Mouse (Mus musculus) heart, embryonic 16.5 days (tissue): ENCODE measurements around the gene Hmox2. TPM values are rescaled to one million over a fixed set of nuclear protein-coding genes. Genes with fewer than 3 reads are reported as not detected.

Source experiments
- ATAC-seq: fragments of 200-750 bp; cut with Nextera tagmentation; replicated peaks from 2 replicates; pipeline ENCODE4 v1.8.0; 2017; ENCODE audit warnings: moderate number of reproducible peaks; ENCODE audit not compliant: insufficient read depth, low FRiP score; ENCODE audit errors: extremely low read depth
- H3K27ac ChIP-seq: fragments of 300-500 bp; sonication (generic); 2 replicates; pipeline ENCODE4 v1.5.1; 2014; ENCODE audit warnings: mild to moderate bottlenecking, low read length, control low read depth, moderate library complexity
- H3K27me3 ChIP-seq: fragments of 300-500 bp; sonication (generic); 2 replicates; pipeline ENCODE4 v1.6.1; 2014; ENCODE audit warnings: low read length, mixed read lengths; ENCODE audit not compliant: control insufficient read depth, insufficient read depth
- H3K36me3 ChIP-seq: fragments of 300-500 bp; sonication (generic); 2 replicates; pipeline ENCODE4 v1.6.1; 2014; ENCODE audit not compliant: control insufficient read depth, insufficient read depth
- H3K4me1 ChIP-seq: fragments of 300-500 bp; sonication (generic); 2 replicates; pipeline ENCODE4 v1.6.1; 2014; ENCODE audit warnings: low read length, mixed read lengths; ENCODE audit not compliant: control insufficient read depth, insufficient read depth
- H3K4me2 ChIP-seq: fragments of 300-500 bp; sonication (generic); 2 replicates; pipeline ENCODE4 v1.6.1; 2014; ENCODE audit warnings: low read depth, mild to moderate bottlenecking, control low read depth, low read length
- H3K4me3 ChIP-seq: fragments of 300-500 bp; sonication (generic); 2 replicates; pipeline ENCODE4 v1.5.1; 2014; ENCODE audit warnings: mild to moderate bottlenecking, control low read depth, low read length
- H3K9ac ChIP-seq: fragments of 300-500 bp; sonication (generic); 2 replicates; pipeline ENCODE4 v1.6.1; 2014; ENCODE audit warnings: low read length, control low read depth
- H3K9me3 ChIP-seq: fragments of 300-500 bp; sonication (generic); replicated peaks from 2 replicates; pipeline ENCODE4 v1.6.1; 2016; ENCODE audit warnings: low read length; ENCODE audit not compliant: control insufficient read depth
- WGBS: fragments of 180-500 bp; shearing (Covaris S2); extraction: QIAGEN DNeasy Blood & Tissue Kit; methylation state at CpG from one replicate; pipeline ENCODE4 v1.1.7; 2014; 5-methylcytosine and 5-hydroxymethylcytosine counted together
- polyA plus RNA-seq: library from polyadenylated mRNA; unstranded; fragments of >200 nt; fragmentation: Nextera tagmentation; extraction: Ambion mirVana; gene quantifications from 2 replicates; pipeline ENCODE4 v1.2.1, GENCODE M21; 2015

Hmox2 gene
- polyA plus RNA-seq, 1 experiment from 2014 or later = 101 TPM

DNA sequence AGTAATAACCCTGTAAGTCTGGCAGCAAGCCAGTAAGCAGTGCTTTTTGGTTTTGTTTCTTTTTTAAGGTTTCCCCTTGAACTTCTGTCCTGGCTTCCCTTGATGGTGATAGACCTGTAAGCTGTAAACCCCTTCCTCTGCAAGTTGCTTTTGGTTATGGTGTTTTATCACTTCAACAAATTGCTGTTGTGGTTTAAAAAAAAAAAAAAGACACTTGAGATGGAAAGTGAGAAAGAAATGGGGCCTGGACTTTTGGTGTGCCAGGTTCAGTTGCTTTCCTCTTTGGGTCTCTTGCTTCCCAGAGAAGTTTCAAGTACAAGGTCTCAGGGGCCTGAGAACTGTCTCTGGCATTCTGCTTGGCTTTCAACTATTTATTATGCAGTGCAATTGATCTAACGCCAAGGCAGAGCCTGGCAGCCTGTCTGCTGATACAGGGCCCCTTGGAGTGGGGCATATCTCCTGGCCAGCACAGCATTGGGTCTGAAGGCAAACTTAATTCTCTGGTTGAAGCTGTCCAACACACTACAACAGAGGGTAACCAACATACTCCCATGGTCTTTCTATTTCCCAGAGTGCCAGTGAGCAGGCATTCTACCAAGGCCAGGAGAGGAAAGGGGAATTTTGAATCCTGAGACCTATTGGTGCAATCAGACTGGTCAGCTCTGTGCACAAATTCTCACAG lies 47.3 kb downstream of the Hmox2 start:
- WGBS = 6% methylated on average over 1 of the region's 1 CpGs
- peaks cover 27% of the 10 kb centered on the region for H3K36me3 ChIP-seq
- H3K4me1 ChIP-seq = peaks cover 28% of the 10 kb centered on the region
- ATAC-seq = no peak
- H3K4me3 ChIP-seq = no peak overlapping the region
- H3K9me3 ChIP-seq = no peaks in the 10 kb centered on the region
- H3K4me2 ChIP-seq = peak overlapping the region; percentile 6; the same call in 1 of the 2 replicates
- H3K27ac ChIP-seq = peak overlapping the region; percentile 71
- peak overlapping the region; percentile 14; the same call in 1 of the 2 replicates for H3K9ac ChIP-seq
- no peaks in the 10 kb centered on the region for H3K27me3 ChIP-seq

DNA sequence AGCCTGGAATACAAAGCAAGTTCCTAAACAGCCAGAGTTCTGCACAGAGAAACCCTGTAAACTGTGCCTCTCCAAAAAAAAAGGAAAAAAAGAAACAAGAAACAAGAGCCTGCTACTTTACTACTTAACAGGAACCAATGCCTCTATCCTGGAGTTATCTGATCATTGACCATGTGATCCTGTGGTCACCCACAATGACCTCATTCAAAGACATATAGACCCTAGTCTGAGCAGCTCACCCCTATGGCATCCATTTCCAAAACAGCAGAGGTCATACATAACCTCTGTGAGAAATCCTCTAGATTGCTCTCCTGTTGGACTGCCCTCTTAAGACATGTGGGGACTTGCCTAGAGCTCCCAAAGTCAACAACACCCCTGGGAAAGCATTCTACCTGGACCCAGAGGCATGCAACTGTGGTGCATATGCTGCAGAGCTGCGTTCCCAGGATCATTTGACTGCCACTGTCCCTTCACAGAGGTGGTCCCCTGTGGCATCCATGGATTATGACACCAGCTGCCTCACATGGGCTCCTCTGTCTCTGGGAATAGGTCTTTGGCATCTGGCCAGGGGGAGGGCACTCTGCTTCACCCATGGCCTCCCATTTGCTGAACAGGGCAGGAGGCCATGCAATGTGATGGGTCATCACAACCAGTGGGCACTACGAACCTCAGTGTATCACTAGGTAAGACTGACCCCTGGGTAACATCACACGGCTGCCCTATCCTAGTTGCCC lies 51.2 kb downstream of the Hmox2 start:
- no peaks in the 10 kb centered on the region for H3K27me3 ChIP-seq
- 83% methylated on average over 3 of the region's 3 CpGs for WGBS
- no peak overlapping the region for H3K4me3 ChIP-seq
- H3K9me3 ChIP-seq = no peaks in the 10 kb centered on the region
- no peak for ATAC-seq
- peaks cover 46% of the 10 kb centered on the region for H3K4me1 ChIP-seq
- H3K9ac ChIP-seq = no peak overlapping the region
- H3K36me3 ChIP-seq = peaks cover 5% of the 10 kb centered on the region; the same call in 1 of the 2 replicates
- no peak overlapping the region for H3K4me2 ChIP-seq
- no peak overlapping the region for H3K27ac ChIP-seq

DNA sequence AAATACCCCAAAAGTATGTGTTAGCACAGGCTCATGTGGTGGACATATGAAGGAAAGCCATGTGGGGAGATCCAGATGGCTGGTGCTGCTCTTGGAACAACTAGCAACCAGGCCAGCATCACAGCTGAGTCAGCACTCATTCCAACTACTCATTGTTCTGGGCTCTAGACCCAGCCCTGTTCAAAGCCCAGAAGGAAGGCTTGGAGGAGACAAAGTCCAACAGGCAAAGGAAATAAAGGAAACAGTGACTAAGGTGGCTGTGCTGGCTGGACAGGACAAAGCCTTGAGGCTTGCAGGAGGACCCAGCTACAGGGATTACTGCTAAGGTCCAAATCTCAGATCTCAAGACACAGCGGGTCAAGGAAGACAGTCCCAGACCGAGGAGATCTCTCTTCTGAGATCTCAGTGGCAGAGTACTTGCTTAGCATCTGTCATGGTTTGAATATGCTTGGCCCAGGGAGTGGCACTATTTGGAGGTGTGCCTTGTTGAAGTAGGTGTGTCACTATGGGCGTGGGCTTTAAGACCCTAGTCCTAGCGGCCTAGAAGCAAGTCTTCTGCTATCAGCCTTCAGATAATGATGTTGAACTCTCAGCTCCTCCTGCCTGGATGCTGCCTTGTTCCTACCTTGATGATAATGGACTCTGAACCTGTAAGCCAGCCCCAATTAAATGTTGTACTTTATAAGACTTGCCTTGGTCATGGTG lies 51.9 kb downstream of the Hmox2 start:
- no peak overlapping the region for H3K4me3 ChIP-seq
- no peak overlapping the region for H3K27ac ChIP-seq
- H3K4me2 ChIP-seq = no peak overlapping the region
- no peak overlapping the region for H3K9ac ChIP-seq
- H3K36me3 ChIP-seq = peaks cover 5% of the 10 kb centered on the region
- 91% methylated on average over 4 of the region's 4 CpGs for WGBS
- H3K4me1 ChIP-seq = peaks cover 48% of the 10 kb centered on the region
- no peaks in the 10 kb centered on the region for H3K9me3 ChIP-seq
- no peak for ATAC-seq
- H3K27me3 ChIP-seq = no peaks in the 10 kb centered on the region

DNA sequence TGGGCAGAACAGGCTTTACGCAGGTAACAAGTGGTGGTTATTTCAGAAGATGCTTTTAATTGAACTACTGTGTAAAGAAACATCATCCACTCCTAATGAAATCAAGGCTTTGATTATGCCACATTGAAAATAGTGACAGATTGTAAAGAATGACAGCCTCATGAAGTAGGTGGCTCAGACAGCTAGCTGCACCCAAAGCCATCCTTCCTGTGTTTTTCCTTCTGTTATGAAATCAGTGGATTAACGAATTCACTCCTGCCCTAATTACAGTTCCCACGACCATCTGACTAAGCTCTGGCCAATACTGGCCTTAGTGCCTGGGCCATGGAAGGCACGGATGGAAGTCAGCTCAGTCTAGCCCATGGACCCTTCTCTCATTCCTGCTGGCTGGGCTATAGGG lies 52.8 kb downstream of the Hmox2 start:
- H3K9me3 ChIP-seq = no peaks in the 10 kb centered on the region
- ATAC-seq = no peak
- H3K27ac ChIP-seq = no peak overlapping the region
- peaks cover 9% of the 10 kb centered on the region for H3K36me3 ChIP-seq
- no peaks in the 10 kb centered on the region for H3K27me3 ChIP-seq
- H3K4me2 ChIP-seq = no peak overlapping the region
- H3K9ac ChIP-seq = no peak overlapping the region
- WGBS = 91% methylated on average over 4 of the region's 4 CpGs
- H3K4me1 ChIP-seq = peaks cover 48% of the 10 kb centered on the region
- no peak overlapping the region for H3K4me3 ChIP-seq

DNA sequence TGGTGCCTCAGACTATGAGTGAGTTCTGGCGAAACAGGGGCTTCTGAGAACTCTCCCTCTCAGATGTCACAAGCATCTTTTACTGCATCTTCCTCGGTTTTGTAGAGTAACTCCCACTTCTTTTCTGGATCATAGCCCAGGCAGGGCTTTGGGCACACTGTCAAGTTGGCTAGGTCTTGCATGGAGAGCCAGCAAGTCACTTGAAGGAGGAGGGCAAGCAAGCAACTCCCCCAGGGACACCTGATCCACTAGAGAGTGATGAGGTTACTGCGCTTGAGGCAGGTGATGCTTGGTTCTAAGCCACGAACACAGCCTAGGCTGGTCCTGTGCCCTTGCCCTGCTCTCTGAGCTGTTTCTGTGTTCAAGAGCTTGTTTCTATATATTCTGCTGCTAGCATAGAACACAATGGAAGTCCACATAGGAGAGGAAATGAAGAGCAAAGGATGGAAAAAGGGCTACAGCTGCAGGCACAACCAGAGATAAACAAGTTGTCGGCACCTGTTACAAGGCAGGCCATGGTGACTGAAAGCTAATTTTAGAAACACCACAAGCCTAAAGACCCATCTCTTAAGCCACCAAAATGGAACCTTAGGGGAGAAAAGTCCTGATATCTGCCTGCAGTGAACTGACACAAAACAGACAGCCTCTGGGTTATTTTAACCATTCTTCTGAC lies 55.5 kb downstream of the Hmox2 start:
- Histone ChIP-seq H3K36me3 (peaks cover 9% of the 10 kb centered on the region), H3K4me1 (peaks cover 75% of the 10 kb centered on the region), H3K27me3 (no peaks in the 10 kb centered on the region), H3K4me3 (no peak overlapping the region; the same call in 1 of the 2 replicates), H3K4me2 (peak overlapping the region; percentile 25), H3K9ac (0 out of 2 replicates have a peak overlapping the region, but pooled peaks have one; percentile 12), H3K9me3 (no peaks in the 10 kb centered on the region), H3K27ac (peak overlapping the region; percentile 92)
- WGBS = 24% methylated on average over 5 of the region's 5 CpGs
- ATAC-seq = peak; percentile 47; the same call in 1 of the 2 replicates

DNA sequence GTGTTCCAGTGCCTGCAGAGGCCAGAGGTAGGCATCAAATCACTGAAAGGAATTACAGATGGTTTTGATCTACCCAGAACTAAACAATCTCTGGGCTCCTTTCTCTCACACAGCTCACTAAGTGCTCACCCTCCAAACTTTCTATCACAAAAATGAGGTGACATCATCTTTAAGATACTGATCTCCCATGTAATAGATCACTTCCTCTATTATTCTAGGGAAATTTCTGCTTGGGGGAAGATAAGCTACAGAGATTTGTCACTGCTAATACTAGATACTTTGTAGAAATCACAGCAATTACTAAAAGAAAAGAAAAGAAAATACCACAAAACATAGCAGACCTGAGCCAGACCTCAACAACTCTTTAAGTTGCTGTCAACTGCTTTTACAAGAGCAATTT lies 56.4 kb downstream of the Hmox2 start:
- no peak overlapping the region for H3K4me3 ChIP-seq
- H3K9ac ChIP-seq = no peak overlapping the region; the same call in 1 of the 2 replicates
- H3K27ac ChIP-seq = peak overlapping the region; percentile 92
- no peaks in the 10 kb centered on the region for H3K9me3 ChIP-seq
- no peaks in the 10 kb centered on the region for H3K27me3 ChIP-seq
- peaks cover 79% of the 10 kb centered on the region for H3K4me1 ChIP-seq
- no peak overlapping the region for H3K4me2 ChIP-seq
- no peak for ATAC-seq
- H3K36me3 ChIP-seq = peaks cover 6% of the 10 kb centered on the region

DNA sequence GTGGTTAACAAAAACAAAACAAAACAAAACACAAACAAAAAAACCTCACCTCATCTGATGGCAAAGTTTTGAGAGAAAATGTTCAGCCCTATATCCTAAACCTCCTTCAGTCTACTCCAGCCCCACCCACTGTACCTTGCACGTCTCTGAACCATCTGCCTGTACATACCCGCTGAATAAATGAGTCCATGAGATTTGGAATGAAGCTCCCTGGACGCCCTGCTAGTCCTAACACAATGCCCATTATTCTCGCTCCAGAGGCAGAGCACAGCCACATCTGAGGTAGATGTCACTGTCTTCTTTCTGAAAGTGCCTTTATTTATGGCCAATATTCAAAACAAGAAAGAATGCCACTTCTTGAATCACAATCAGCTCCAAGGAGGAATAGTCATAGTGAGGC lies 59.5 kb downstream of the Hmox2 start:
- Histone ChIP-seq H3K4me2 (peak overlapping the region; percentile 39; the same call in 1 of the 2 replicates), H3K27me3 (no peaks in the 10 kb centered on the region), H3K4me1 (peaks cover 76% of the 10 kb centered on the region), H3K27ac (peak overlapping the region; percentile 69), H3K9ac (0 out of 2 replicates have a peak overlapping the region, but pooled peaks have one; percentile 22), H3K9me3 (no peaks in the 10 kb centered on the region), H3K4me3 (no peak overlapping the region), H3K36me3 (peaks cover 4% of the 10 kb centered on the region; the same call in 1 of the 2 replicates)
- 42% methylated on average over 4 of the region's 4 CpGs for WGBS
- no peak for ATAC-seq

DNA sequence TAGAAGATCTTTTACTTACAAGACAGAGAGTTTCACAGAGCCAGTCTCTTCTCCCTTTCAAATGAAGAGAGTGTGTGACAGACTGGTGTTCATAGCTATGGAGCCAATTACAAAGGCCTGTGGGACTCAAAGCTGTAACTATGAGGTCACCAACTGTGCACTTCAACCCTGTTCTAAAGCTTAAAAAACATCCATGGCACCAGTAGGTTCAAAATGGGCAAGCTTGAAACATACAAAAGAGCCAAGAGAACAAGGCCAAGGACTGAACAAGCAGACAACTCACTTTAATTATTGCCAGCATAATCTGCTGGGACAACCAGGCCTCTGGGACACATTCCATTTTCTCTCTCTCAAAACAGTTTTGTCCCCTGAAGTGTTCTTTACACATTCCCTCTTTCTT lies 62.0 kb downstream of the Hmox2 start:
- Histone ChIP-seq H3K4me3 (peak overlapping the region; percentile 41), H3K27ac (peak overlapping the region; percentile 44; the same call in 1 of the 2 replicates), H3K36me3 (peaks cover 3% of the 10 kb centered on the region; the same call in 1 of the 2 replicates), H3K9me3 (no peaks in the 10 kb centered on the region), H3K27me3 (no peaks in the 10 kb centered on the region), H3K9ac (peak overlapping the region; percentile 91), H3K4me2 (peak overlapping the region; percentile 87), H3K4me1 (peaks cover 51% of the 10 kb centered on the region)
- no peak for ATAC-seq
